Mouse (Mus musculus): Measurements from ENCODE around the gene Patl2. TPM values are rescaled to one million over a fixed set of nuclear protein-coding genes. Genes with fewer than 3 reads are reported as not detected.
"Not testable (repeated sequence)": the region's sequence is repeated elsewhere in the genome, so short reads cannot be mapped to it uniquely, and the experiment has no call there.

Patl2 gene
- polyA plus RNA-seq, 1 experiment from 2014 or later, result not detected

DNA sequence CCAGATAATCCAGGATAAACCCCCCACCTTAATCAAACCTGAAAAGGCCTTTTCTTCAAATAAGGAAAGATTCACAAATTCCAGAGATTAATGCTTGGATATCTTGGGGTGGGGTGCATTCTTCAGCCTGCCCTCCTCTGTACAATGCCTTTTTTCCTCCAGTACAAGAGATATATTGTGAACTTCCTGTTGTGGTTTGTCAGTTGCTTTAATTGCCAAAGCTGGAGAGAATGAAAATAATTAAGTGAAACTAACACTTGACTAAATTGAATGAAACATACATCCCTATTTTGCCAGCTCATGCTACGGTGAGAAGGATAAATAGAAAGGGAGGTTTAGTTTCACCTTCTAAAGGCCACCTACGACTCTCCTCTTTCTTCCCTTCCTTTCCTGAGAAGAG lies 32.2 kb upstream of the Patl2 start:
- WGBS, result 88% methylated on average over 2 of the region's 2 CpGs
- Histone ChIP-seq H3K4me3 (replicated peaks) (no peak overlapping the region), H3K4me1 (replicated peaks) (no peaks in the 10 kb centered on the region), H3K9ac (replicated peaks) (no peak overlapping the region), H3K36me3 (no peaks in the 10 kb centered on the region), H3K27me3 (no peaks in the 10 kb centered on the region), H3K27ac (no peak overlapping the region), H3K4me2 (no peak overlapping the region), H3K9me3 (no peaks in the 10 kb centered on the region)
- ATAC-seq (ENCODE audit: insufficient number of reproducible peaks, insufficient read depth, low FRiP score, low TSS enrichment, low read depth), result no peak

GRCm38 (mm10) chr2:122217075-122217474 lies 31.1 kb upstream of the Patl2 start:
- H3K4me2 ChIP-seq; H3K9ac ChIP-seq (replicated peaks); H3K4me3 ChIP-seq (replicated peaks); H3K27me3 ChIP-seq; H3K36me3 ChIP-seq; H3K9me3 ChIP-seq; ATAC-seq (ENCODE audit: insufficient number of reproducible peaks, insufficient read depth, low FRiP score, low TSS enrichment, low read depth); H3K4me1 ChIP-seq (replicated peaks); H3K27ac ChIP-seq: not testable (repeated sequence)
- WGBS, result 87% methylated on average over 4 of the region's 4 CpGs

GRCm38 (mm10) chr2:122210534-122211228 lies 24.7 kb upstream of the Patl2 start:
- WGBS, result 71% methylated on average over 3 of the region's 3 CpGs
- no peak overlapping the region for H3K4me3 ChIP-seq (replicated peaks)
- no peaks in the 10 kb centered on the region for H3K9me3 ChIP-seq
- no peaks in the 10 kb centered on the region for H3K4me1 ChIP-seq (replicated peaks)
- H3K4me2 ChIP-seq, result no peak overlapping the region
- H3K27me3 ChIP-seq, result no peaks in the 10 kb centered on the region
- no peak for ATAC-seq (ENCODE audit: insufficient number of reproducible peaks, insufficient read depth, low FRiP score, low TSS enrichment, low read depth)
- H3K36me3 ChIP-seq, result no peaks in the 10 kb centered on the region
- H3K9ac ChIP-seq (replicated peaks), result no peak overlapping the region
- H3K27ac ChIP-seq, result no peak overlapping the region

DNA sequence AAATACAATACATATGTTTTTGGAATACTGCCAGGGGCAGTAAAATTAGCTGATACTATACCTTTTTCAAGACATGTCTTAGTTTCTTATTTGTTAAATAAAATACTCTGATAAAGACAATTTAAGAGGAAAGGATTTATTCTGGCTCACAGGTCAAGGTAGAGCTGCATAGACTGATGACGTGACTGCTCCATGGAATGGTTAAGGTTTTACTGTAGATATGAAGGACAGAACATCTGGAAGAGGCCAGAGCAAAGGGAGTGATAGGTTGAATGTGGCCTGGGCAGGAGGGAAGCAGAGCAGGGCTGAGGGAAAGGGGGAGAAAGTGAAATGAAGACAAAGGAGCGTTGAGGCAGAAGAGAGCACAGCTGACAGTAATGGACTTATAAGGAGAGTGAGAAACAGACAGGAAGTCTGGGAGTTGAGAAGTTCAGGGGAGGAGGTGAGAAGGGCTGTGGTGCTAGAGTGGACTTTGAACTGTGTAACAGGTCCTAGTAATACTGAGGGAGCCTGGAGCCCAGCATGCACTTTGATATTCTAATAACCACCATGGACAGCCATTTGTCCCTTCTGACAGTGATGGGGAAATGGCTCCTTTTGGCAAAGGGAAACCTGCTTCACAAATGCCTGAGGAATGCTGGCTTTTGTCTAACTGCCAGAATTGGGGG lies 20.6 kb upstream of the Patl2 start:
- no peaks in the 10 kb centered on the region for H3K9me3 ChIP-seq
- ATAC-seq (ENCODE audit: insufficient number of reproducible peaks, insufficient read depth, low FRiP score, low TSS enrichment, low read depth), result no peak
- no peak overlapping the region for H3K27ac ChIP-seq
- H3K4me1 ChIP-seq (replicated peaks), result no peaks in the 10 kb centered on the region
- WGBS, result 47% methylated on average over 2 of the region's 2 CpGs
- no peak overlapping the region for H3K4me2 ChIP-seq
- no peak overlapping the region for H3K9ac ChIP-seq (replicated peaks)
- no peaks in the 10 kb centered on the region for H3K36me3 ChIP-seq
- no peak overlapping the region for H3K4me3 ChIP-seq (replicated peaks)
- no peaks in the 10 kb centered on the region for H3K27me3 ChIP-seq

DNA sequence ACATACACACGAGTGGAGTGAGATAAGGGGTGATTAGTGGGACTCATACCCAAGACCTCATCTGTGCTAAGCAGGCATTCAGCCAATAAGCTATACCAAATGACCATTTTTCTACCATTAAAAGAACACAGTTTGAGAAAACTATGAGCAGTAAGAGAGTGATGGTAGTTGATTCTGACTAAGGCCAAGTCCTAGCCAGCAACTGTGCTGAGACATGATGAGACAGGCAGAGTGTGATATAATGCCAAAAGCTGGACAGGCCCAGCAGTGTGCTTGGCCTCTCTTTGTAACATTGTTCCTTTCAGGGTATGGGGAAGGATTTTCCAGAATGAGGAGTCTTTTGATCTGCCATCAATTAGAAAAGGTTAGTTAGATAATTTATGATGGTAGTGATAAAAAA lies 15.5 kb upstream of the Patl2 start:
- Histone ChIP-seq H3K4me2 (no peak overlapping the region), H3K4me1 (replicated peaks) (no peaks in the 10 kb centered on the region), H3K27me3 (no peaks in the 10 kb centered on the region), H3K4me3 (replicated peaks) (no peak overlapping the region), H3K9me3 (no peaks in the 10 kb centered on the region), H3K36me3 (no peaks in the 10 kb centered on the region), H3K9ac (replicated peaks) (no peak overlapping the region), H3K27ac (no peak overlapping the region)
- 87% methylated on average over 1 of the region's 1 CpGs for WGBS
- no peak for ATAC-seq (ENCODE audit: insufficient number of reproducible peaks, insufficient read depth, low FRiP score, low TSS enrichment, low read depth)

- no peak overlapping the region for H3K4me2 ChIP-seq
- H3K4me1 ChIP-seq (replicated peaks), result no peaks in the 10 kb centered on the region
- no peaks in the 10 kb centered on the region for H3K9me3 ChIP-seq
- H3K27me3 ChIP-seq, result no peaks in the 10 kb centered on the region
- no peak for ATAC-seq (ENCODE audit: insufficient number of reproducible peaks, insufficient read depth, low FRiP score, low TSS enrichment, low read depth)
- H3K4me3 ChIP-seq (replicated peaks), result no peak overlapping the region
- 42% methylated on average over 1 of the region's 1 CpGs for WGBS
- no peak overlapping the region for H3K9ac ChIP-seq (replicated peaks)
- no peak overlapping the region for H3K27ac ChIP-seq
- no peaks in the 10 kb centered on the region for H3K36me3 ChIP-seq
Measured at GRCm38 (mm10) chr2:122194509-122194929, 8.5 kb upstream of the Patl2 start.

DNA sequence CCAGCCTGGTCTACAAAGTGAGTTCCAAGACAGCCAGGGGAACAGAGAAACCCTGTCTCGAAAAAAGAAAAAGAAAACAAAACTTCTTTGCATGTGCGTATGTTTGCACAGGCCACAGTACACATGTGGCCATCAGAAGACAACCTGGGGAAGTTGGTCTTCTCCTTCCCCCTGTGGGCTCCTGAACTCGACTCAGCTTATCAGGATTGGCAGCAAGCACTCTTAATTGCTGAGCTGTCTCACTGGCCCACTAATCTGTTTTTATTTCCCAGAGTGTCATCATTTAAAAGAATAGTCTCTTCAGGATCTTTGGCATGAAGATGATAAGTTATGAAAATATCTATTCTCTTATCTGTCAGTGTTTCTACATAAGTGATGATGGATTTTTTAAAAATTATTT lies 5.9 kb upstream of the Patl2 start:
- ATAC-seq (ENCODE audit: insufficient number of reproducible peaks, insufficient read depth, low FRiP score, low TSS enrichment, low read depth), result no peak
- 80% methylated on average over 3 of the region's 3 CpGs for WGBS

DNA sequence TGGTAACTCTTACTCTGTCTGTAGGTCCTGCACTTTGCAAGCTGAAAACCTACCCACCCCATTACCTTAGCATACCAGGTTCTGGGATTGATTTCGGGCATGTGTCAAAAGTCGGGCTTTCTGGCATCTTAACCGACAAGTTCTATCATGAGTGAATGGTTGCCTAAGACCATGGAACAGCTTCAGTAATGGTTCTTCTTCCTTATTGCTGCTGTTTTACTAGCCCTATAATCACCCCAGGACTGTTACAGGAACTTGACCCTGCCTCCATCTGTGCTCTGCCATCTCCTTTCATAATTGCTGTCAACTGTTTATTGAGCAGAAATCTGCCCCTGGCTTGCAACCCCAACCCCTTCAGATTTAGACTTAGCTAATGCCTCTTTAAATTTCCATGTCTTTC lies 762 bp upstream of the Patl2 start:
- Histone ChIP-seq H3K4me3 (replicated peaks) (no peak overlapping the region), H3K4me2 (no peak overlapping the region), H3K27ac (no peak overlapping the region), H3K9ac (replicated peaks) (no peak overlapping the region), H3K36me3 (no peaks in the 10 kb centered on the region), H3K9me3 (peaks cover 4% of the 10 kb centered on the region; the same call in 1 of the 2 replicates), H3K27me3 (no peaks in the 10 kb centered on the region), H3K4me1 (replicated peaks) (no peaks in the 10 kb centered on the region)
- ATAC-seq (ENCODE audit: insufficient number of reproducible peaks, insufficient read depth, low FRiP score, low TSS enrichment, low read depth), result no peak
- WGBS, result 63% methylated on average over 3 of the region's 3 CpGs

More for the DNA sequence above, 5.9 kb upstream of the Patl2 start:
- Histone ChIP-seq H3K27me3 (no peaks in the 10 kb centered on the region), H3K9ac (replicated peaks) (no peak overlapping the region), H3K4me2 (no peak overlapping the region), H3K4me1 (replicated peaks) (no peaks in the 10 kb centered on the region), H3K4me3 (replicated peaks) (no peak overlapping the region), H3K36me3 (no peaks in the 10 kb centered on the region), H3K9me3 (no peaks in the 10 kb centered on the region), H3K27ac (no peak overlapping the region)

DNA sequence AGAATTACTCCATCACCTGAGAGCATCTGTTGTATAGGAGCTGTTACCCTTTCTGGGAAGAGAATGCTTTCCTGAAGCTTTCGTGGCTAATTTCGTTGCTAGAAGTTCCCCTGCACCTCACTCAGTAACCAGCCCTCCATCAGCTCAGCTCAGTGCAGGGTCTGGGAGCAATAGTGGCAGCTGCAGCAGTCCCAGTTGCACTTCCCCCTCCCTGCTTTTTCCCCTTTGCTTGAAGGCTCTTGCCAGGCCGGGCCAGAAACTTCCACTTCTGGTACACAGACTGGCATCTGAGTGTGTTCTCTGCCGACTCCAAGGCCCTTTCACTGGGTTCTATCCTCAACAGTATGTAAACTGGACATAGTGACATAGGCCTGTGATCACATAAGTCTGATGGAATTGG lies 903 bp downstream of the Patl2 start:
- H3K4me1 ChIP-seq (replicated peaks), result no peaks in the 10 kb centered on the region
- 82% methylated on average over 4 of the region's 4 CpGs for WGBS
- no peak overlapping the region for H3K4me3 ChIP-seq (replicated peaks)
- ATAC-seq (ENCODE audit: insufficient number of reproducible peaks, insufficient read depth, low FRiP score, low TSS enrichment, low read depth), result no peak
- no peaks in the 10 kb centered on the region for H3K27me3 ChIP-seq
- peaks cover 4% of the 10 kb centered on the region; the same call in 1 of the 2 replicates for H3K9me3 ChIP-seq
- no peak overlapping the region for H3K4me2 ChIP-seq
- H3K36me3 ChIP-seq, result no peaks in the 10 kb centered on the region
- no peak overlapping the region for H3K9ac ChIP-seq (replicated peaks)
- no peak overlapping the region for H3K27ac ChIP-seq

DNA sequence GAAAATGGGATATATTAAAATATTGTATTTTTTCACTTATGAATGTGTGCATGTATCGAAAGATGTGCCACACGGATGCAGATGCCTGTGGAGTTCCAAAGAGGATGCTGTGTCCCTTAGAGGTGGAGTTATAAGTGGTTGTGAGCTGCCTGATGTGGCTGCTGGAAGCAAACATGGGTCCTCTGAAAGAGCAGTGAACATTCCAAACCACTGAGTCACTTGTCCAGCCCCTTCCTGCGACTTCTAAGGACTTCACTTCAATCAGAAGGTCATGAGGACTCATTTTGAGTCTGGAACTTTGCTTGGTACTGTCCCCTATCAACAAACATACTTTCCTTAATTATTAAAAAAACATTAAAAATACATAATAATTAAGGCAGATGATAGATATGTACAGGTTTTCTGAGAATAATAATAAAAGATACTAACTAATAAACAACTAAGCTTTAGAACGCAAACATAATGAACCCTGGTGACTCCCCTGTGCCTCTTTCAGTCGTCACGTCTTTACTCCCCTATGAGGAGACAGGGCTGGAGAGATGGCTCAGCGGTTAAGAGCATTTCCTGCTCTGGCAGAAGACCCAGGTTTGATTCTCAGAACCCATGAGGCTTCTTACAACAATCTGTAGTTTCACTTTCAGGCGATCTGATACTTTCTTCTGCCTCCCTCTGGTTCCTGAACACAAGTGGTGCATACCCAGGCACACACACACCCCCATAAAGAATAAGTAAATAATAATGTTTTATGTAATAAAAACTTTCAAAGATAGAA lies 5.8 kb downstream of the Patl2 start:
- H3K36me3 ChIP-seq, result no peaks in the 10 kb centered on the region
- H3K4me3 ChIP-seq (replicated peaks), result no peak overlapping the region
- no peaks in the 10 kb centered on the region for H3K9me3 ChIP-seq
- H3K9ac ChIP-seq (replicated peaks), result no peak overlapping the region
- no peaks in the 10 kb centered on the region for H3K27me3 ChIP-seq
- no peak for ATAC-seq (ENCODE audit: insufficient number of reproducible peaks, insufficient read depth, low FRiP score, low TSS enrichment, low read depth)
- no peak overlapping the region for H3K27ac ChIP-seq
- WGBS, result 79% methylated on average over 8 of the region's 8 CpGs
- H3K4me2 ChIP-seq, result no peak overlapping the region
- H3K4me1 ChIP-seq (replicated peaks), result no peaks in the 10 kb centered on the region

DNA sequence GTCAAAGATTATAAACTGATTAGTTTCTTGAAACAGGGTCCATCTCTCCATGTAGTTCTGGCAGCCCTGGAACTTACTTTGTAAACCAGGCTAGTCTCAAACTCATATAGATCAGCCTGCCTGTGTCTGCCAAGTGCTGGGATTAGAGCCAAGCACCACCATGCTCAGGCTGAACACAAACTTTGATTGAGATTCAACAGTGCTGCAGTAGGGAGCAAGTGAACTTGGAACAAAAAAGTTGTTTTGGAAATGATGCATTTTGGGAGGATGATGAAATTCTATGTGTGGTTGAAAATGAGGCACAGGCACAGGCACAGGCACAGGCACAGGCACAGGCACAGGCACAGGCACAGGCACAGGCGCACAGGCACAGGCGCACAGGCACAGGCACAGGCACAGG lies 13.8 kb downstream of the Patl2 start:
- 88% methylated on average over 2 of the region's 2 CpGs for WGBS
- no peaks in the 10 kb centered on the region for H3K27me3 ChIP-seq
- no peak overlapping the region for H3K4me2 ChIP-seq
- H3K27ac ChIP-seq, result no peak overlapping the region
- no peak overlapping the region for H3K9ac ChIP-seq (replicated peaks)
- no peak for ATAC-seq (ENCODE audit: insufficient number of reproducible peaks, insufficient read depth, low FRiP score, low TSS enrichment, low read depth)
- no peaks in the 10 kb centered on the region for H3K9me3 ChIP-seq
- no peaks in the 10 kb centered on the region for H3K36me3 ChIP-seq
- H3K4me1 ChIP-seq (replicated peaks), result no peaks in the 10 kb centered on the region
- no peak overlapping the region for H3K4me3 ChIP-seq (replicated peaks)
